Mouse (Mus musculus): ENCODE measurements around the gene B3gnt7. TPM values are rescaled to one million over a fixed set of nuclear protein-coding genes. Genes with fewer than 3 reads are reported as not detected.
A peak's percentile ranks its signal among the peaks of the same experiment; 100 is the strongest.

B3gnt7 gene
- total RNA-seq (2014; rRNA removed) (14.5 and 14.9 TPM in 2 replicates), polyA plus RNA-seq (2015; fragmentation: Nextera tagmentation; extraction: Ambion mirVana) (15.0 and 15.7 TPM in 2 replicates)

DNA sequence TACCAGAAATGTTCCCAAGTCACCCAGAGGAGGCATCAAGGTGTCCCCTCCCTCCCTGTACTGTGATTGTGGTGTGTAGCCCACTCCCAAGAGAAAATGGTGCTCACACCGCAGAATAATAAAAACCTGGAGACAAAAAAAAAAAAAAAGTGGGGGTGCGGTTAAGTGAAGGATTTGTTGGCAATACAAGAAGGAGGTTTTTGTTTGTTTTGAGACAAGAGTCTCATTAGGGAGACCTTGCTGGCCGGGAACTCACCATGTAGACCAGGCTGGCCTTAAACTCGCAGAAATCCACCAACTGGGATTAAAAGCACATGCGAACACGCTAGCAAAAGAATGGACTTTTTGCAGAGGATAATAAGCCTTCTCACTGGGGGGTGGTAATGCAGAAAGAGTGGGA lies at the start of gene B3gnt7:
Gene B3gnt7 (plus strand): TSS at position 301 of the 400 bp plus-strand sequence.
- peak within 1 kb of the TSS; percentile 62 for H3K27ac ChIP-seq (ENCODE audit: low read depth, low read length)
- H3K27me3 ChIP-seq (ENCODE audit: insufficient read depth, low read length), result no peaks in the 10 kb centered on the region
- ATAC-seq (ENCODE audit: low FRiP score), result no peak

DNA sequence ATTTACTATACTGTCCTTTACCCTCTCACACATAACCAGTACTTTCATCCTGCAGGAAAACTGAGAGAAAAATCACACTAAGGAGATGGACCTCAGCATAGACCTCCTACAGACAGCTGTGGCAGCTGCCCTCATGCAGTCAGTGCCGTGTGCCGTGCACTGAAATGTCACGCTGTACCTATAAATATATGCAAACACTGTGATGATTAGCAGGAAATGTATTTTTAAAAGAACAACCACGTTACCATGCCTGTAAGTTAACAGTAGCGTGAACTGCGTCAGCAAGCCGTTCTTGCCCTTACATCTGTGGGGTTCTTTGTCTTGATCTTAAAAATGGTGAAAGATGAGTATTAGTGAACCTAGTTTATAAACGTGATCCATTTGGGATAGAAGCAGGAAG lies 49.2 kb upstream of the B3gnt7 start:
- H3K36me3 ChIP-seq (ENCODE audit: insufficient read depth, low read length), result peaks cover 9% of the 10 kb centered on the region
- H3K4me3 ChIP-seq (ENCODE audit: low read depth, low read length), result no peak overlapping the region

More for the DNA sequence above, at the start of gene B3gnt7:
- peaks cover 10% of the 10 kb centered on the region for H3K36me3 ChIP-seq (ENCODE audit: insufficient read depth, low read length)
- TF ChIP-seq CTCF (IDR thresholded peaks at IDR 0.05), result no peak
- peak within 1 kb of the TSS; percentile 80 for H3K9ac ChIP-seq (replicated peaks; ENCODE audit: low read length, poor library complexity, severe bottlenecking)
- H3K4me1 ChIP-seq (ENCODE audit: insufficient read depth, low read length), result peaks cover 5% of the 10 kb centered on the region; the same call in 1 of the 2 replicates
- H3K4me2 ChIP-seq (ENCODE audit: low read depth, low read length, poor library complexity, severe bottlenecking), result peak within 1 kb of the TSS; percentile 79
- 21% methylated on average over 6 of the region's 6 CpGs for WGBS
- H3K9me3 ChIP-seq (ENCODE audit: low read length), result no peaks in the 10 kb centered on the region
- peak within 1 kb of the TSS; percentile 77 for H3K4me3 ChIP-seq (ENCODE audit: low read depth, low read length)
- DNase-seq (ENCODE audit: low spot score), result no peak

DNA sequence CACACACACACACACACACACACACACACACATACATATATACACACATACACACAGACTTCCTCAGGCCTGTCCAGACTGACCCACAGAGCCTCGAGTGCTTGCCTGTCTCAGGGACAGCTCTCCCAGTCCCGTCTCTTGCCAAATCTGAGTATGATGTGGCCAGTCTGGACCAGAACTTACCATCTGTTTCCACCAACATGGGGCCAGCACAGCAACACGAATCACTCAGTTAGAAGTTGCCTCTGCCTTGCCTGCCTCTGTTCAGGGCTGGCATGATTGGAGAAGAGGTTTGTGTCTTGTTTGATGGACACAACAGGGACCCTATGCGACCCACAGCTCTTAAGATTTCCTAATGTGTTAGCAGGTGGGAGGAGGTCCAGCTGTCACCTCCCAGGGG lies 46.3 kb upstream of the B3gnt7 start:
- no peak for DNase-seq (ENCODE audit: low spot score)
- TF ChIP-seq CTCF (IDR thresholded peaks at IDR 0.05), result no peak
- no peaks in the 10 kb centered on the region for H3K4me1 ChIP-seq (ENCODE audit: insufficient read depth, low read length)
- no peak overlapping the region for H3K4me3 ChIP-seq (ENCODE audit: low read depth, low read length)
- no peak overlapping the region for H3K9ac ChIP-seq (replicated peaks; ENCODE audit: low read length, poor library complexity, severe bottlenecking)
- no peak overlapping the region for H3K4me2 ChIP-seq (ENCODE audit: low read depth, low read length, poor library complexity, severe bottlenecking)
- ATAC-seq (ENCODE audit: low FRiP score), result no peak
- 82% methylated on average over 4 of the region's 4 CpGs for WGBS
- peaks cover 5% of the 10 kb centered on the region; the same call in 1 of the 2 replicates for H3K36me3 ChIP-seq (ENCODE audit: insufficient read depth, low read length)
- H3K27ac ChIP-seq (ENCODE audit: low read depth, low read length), result no peak overlapping the region
- no peaks in the 10 kb centered on the region for H3K9me3 ChIP-seq (ENCODE audit: low read length)
- H3K27me3 ChIP-seq (ENCODE audit: insufficient read depth, low read length), result no peaks in the 10 kb centered on the region

More for the DNA sequence above, 49.2 kb upstream of the B3gnt7 start:
- TF ChIP-seq CTCF (IDR thresholded peaks at IDR 0.05), result no peak
- H3K4me1 ChIP-seq (ENCODE audit: insufficient read depth, low read length), result no peaks in the 10 kb centered on the region
- H3K27ac ChIP-seq (ENCODE audit: low read depth, low read length), result no peak overlapping the region
- H3K9ac ChIP-seq (replicated peaks; ENCODE audit: low read length, poor library complexity, severe bottlenecking), result no peak overlapping the region
- no peak overlapping the region for H3K4me2 ChIP-seq (ENCODE audit: low read depth, low read length, poor library complexity, severe bottlenecking)
- ATAC-seq (ENCODE audit: low FRiP score) (no peak), DNase-seq (ENCODE audit: low spot score) (no peak)
- 87% methylated on average over 8 of the region's 8 CpGs for WGBS
- no peaks in the 10 kb centered on the region for H3K9me3 ChIP-seq (ENCODE audit: low read length)
- H3K27me3 ChIP-seq (ENCODE audit: insufficient read depth, low read length), result no peaks in the 10 kb centered on the region

DNA sequence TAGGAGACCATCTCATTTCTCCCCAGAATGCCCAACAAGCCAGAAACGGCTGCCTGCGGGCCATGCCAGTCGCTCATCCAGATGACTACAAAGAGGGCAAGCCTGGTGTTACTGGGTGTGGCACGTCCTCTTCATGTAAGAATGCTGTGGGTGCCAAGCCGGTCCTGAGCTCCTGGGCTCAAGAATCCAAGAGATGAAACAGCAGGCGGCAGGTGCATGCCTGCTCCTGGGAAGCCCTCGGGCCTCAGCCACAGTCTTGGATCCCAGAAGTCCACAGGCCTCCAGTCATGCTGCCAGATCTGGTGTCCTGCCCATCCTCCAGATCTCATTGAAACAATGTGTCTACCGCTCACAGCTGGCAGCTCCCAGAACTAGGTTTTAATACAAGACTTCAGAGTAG lies 45.4 kb upstream of the B3gnt7 start:
- no peaks in the 10 kb centered on the region for H3K9me3 ChIP-seq (ENCODE audit: low read length)
- 91% methylated on average over 8 of the region's 8 CpGs for WGBS
- H3K4me2 ChIP-seq (ENCODE audit: low read depth, low read length, poor library complexity, severe bottlenecking), result no peak overlapping the region
- no peak for TF ChIP-seq CTCF (IDR thresholded peaks at IDR 0.05)
- no peak overlapping the region for H3K4me3 ChIP-seq (ENCODE audit: low read depth, low read length)
- peaks cover 5% of the 10 kb centered on the region; the same call in 1 of the 2 replicates for H3K36me3 ChIP-seq (ENCODE audit: insufficient read depth, low read length)
- H3K27ac ChIP-seq (ENCODE audit: low read depth, low read length), result no peak overlapping the region
- H3K9ac ChIP-seq (replicated peaks; ENCODE audit: low read length, poor library complexity, severe bottlenecking), result no peak overlapping the region
- ATAC-seq (ENCODE audit: low FRiP score) (no peak), DNase-seq (ENCODE audit: low spot score) (no peak)
- H3K27me3 ChIP-seq (ENCODE audit: insufficient read depth, low read length), result no peaks in the 10 kb centered on the region
- no peaks in the 10 kb centered on the region for H3K4me1 ChIP-seq (ENCODE audit: insufficient read depth, low read length)

DNA sequence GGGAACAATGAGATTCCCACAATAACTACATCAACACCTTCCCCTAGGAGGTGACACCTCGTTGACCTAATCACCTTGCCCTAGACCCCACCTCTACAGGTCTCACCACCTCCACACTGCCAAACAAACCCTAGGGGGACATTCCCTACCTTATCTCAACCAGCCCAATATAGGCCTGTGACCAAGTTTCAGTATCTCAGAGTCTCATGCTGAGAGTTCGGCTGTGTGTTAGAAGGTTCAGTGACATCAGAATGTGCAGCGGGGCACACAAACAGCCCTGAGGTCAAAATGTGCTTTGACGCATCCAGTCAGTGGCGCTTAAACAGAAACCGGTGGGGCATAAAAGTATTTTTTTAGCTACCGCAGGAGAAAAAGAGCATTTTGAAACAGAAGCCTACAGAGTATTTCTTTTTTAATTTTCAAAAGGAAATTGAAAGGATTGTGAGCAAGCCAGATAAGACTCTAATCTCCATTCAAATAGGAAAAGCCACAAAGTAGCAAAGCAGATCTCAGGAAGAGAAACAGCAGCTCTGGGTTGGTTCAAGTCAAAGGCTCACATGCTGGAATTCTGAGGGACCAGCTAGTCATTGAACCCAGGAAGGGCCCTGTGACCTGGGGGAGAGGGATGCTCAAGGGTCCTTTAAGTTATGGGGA lies 44.3 kb upstream of the B3gnt7 start:
- Histone ChIP-seq H3K27me3 (ENCODE audit: insufficient read depth, low read length) (no peaks in the 10 kb centered on the region), H3K9ac (replicated peaks; ENCODE audit: low read length, poor library complexity, severe bottlenecking) (no peak overlapping the region), H3K27ac (ENCODE audit: low read depth, low read length) (no peak overlapping the region), H3K36me3 (ENCODE audit: insufficient read depth, low read length) (peaks cover 5% of the 10 kb centered on the region; the same call in 1 of the 2 replicates), H3K4me3 (ENCODE audit: low read depth, low read length) (no peak overlapping the region), H3K4me2 (ENCODE audit: low read depth, low read length, poor library complexity, severe bottlenecking) (no peak overlapping the region), H3K9me3 (ENCODE audit: low read length) (no peaks in the 10 kb centered on the region), H3K4me1 (ENCODE audit: insufficient read depth, low read length) (no peaks in the 10 kb centered on the region)
- ATAC-seq (ENCODE audit: low FRiP score) (no peak), DNase-seq (ENCODE audit: low spot score) (no peak)
- 71% methylated on average over 7 of the region's 7 CpGs for WGBS
- TF ChIP-seq CTCF (IDR thresholded peaks at IDR 0.05), result no peak

DNA sequence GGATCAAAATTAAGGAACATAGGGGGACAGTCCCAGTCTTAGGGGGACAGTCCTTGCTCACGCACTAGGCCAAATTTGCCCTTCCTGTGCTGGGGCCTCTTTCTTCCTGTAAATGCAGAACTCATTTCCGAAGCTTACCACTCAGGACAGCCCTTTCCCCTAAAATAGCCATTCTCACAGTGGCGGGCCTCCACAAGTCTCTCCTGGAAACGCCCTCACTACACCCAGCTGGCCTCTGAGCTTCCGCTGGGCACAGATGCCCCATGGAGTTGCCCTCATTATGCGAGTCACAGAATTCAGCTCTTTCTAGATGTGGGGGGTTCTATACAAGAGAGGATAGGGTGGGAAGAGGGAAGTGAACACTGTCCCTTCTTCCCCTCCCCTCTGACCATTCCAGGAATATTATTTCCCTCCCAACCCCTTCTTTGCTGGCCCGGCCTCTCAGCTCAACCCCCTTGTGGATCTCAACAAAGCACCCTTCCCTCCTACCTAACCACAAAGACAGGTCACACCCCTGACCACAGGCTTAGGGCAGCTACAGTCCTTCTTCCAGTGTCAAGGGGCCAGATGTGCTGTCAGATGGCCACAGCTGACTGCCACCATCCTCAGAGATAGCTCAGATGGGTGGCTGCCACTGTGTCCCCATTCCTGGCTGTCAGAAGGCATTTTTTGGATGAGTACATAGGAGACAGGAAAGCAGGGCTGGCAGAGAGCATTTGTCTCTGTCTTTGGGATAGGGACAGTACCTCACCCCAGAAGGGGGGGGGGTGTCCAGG lies 38.9 kb upstream of the B3gnt7 start:
- WGBS, result 65% methylated on average over 7 of the region's 7 CpGs
- no peaks in the 10 kb centered on the region for H3K36me3 ChIP-seq (ENCODE audit: insufficient read depth, low read length)
- H3K4me2 ChIP-seq (ENCODE audit: low read depth, low read length, poor library complexity, severe bottlenecking), result no peak overlapping the region
- H3K4me3 ChIP-seq (ENCODE audit: low read depth, low read length), result no peak overlapping the region
- no peak overlapping the region for H3K27ac ChIP-seq (ENCODE audit: low read depth, low read length)
- H3K27me3 ChIP-seq (ENCODE audit: insufficient read depth, low read length), result no peaks in the 10 kb centered on the region
- DNase-seq (ENCODE audit: low spot score) (no peak), ATAC-seq (ENCODE audit: low FRiP score) (no peak)
- H3K4me1 ChIP-seq (ENCODE audit: insufficient read depth, low read length), result no peaks in the 10 kb centered on the region
- no peak overlapping the region for H3K9ac ChIP-seq (replicated peaks; ENCODE audit: low read length, poor library complexity, severe bottlenecking)
- no peaks in the 10 kb centered on the region for H3K9me3 ChIP-seq (ENCODE audit: low read length)
- no peak for TF ChIP-seq CTCF (IDR thresholded peaks at IDR 0.05)

Measured in midbrain, postnatal 0 days (tissue).